Mouse (Mus musculus) forebrain, embryonic 14.5 days (tissue): Measurements from ENCODE around the gene Slc12a8. TPM values are rescaled to one million over a fixed set of nuclear protein-coding genes. Genes with fewer than 3 reads are reported as not detected.

Experiments
- ATAC-seq: fragments of 200-750 bp; cut with Nextera tagmentation; 2 replicates; pipeline ENCODE4 v1.8.0; 2017; ENCODE audit warnings: mild to moderate bottlenecking, moderate library complexity
- DNase-seq: peaks from one replicate; pipeline ENCODE4 v3.0.0-alpha.2; 2015; ENCODE audit warnings: low spot score
- H3K27ac ChIP-seq: fragments of 300-500 bp; sonication (generic); 2 replicates; pipeline ENCODE4 v1.5.1; 2014; ENCODE audit warnings: low read depth, mild to moderate bottlenecking, control low read depth, low read length, moderate library complexity
- H3K27me3 ChIP-seq: fragments of 300-500 bp; sonication (generic); replicated peaks from 2 replicates; pipeline ENCODE4 v1.6.1; 2014; ENCODE audit warnings: low read length, control low read depth, mixed read lengths; ENCODE audit not compliant: control insufficient read depth, insufficient read depth
- H3K36me3 ChIP-seq: fragments of 300-500 bp; sonication (generic); 2 replicates; pipeline ENCODE4 v1.6.1; 2014; ENCODE audit warnings: low read length, control low read depth; ENCODE audit not compliant: control insufficient read depth, insufficient read depth
- H3K4me1 ChIP-seq: fragments of 300-500 bp; sonication (generic); 2 replicates; pipeline ENCODE4 v1.6.1; 2014; ENCODE audit warnings: antibody characterized with exemption, low read length, control low read depth; ENCODE audit not compliant: control insufficient read depth, insufficient read depth
- H3K4me2 ChIP-seq: fragments of 300-500 bp; sonication (generic); 2 replicates; pipeline ENCODE4 v1.6.1; 2014; ENCODE audit warnings: mild to moderate bottlenecking, control low read depth, low read length
- H3K4me3 ChIP-seq: fragments of 300-500 bp; sonication (generic); 2 replicates; pipeline ENCODE4 v1.5.1; 2014; ENCODE audit warnings: low read depth, low read length, control low read depth
- H3K9ac ChIP-seq: fragments of 300-500 bp; sonication (generic); 2 replicates; pipeline ENCODE4 v1.6.1; 2014; ENCODE audit warnings: mild to moderate bottlenecking, low read length, control low read depth, moderate library complexity
- H3K9me3 ChIP-seq: fragments of 300-500 bp; sonication (generic); replicated peaks from 2 replicates; pipeline ENCODE4 v1.6.1; 2016; ENCODE audit warnings: low read length, control low read depth, mixed read lengths; ENCODE audit not compliant: control insufficient read depth
- WGBS: fragments of 180-500 bp; shearing (Covaris S2); extraction: QIAGEN DNeasy Blood & Tissue Kit; methylation state at CpG from one replicate; pipeline ENCODE4 v1.1.7; 2014; 5-methylcytosine and 5-hydroxymethylcytosine counted together
- polyA plus RNA-seq: library from polyadenylated mRNA; unstranded; fragments of >200 nt; fragmentation: Nextera tagmentation; extraction: Ambion mirVana; gene quantifications from 2 replicates; pipeline ENCODE4 v1.2.1, GENCODE M21; 2014

Slc12a8 gene
- 0.67 and 1.2 TPM in 2 replicates for polyA plus RNA-seq

DNA sequence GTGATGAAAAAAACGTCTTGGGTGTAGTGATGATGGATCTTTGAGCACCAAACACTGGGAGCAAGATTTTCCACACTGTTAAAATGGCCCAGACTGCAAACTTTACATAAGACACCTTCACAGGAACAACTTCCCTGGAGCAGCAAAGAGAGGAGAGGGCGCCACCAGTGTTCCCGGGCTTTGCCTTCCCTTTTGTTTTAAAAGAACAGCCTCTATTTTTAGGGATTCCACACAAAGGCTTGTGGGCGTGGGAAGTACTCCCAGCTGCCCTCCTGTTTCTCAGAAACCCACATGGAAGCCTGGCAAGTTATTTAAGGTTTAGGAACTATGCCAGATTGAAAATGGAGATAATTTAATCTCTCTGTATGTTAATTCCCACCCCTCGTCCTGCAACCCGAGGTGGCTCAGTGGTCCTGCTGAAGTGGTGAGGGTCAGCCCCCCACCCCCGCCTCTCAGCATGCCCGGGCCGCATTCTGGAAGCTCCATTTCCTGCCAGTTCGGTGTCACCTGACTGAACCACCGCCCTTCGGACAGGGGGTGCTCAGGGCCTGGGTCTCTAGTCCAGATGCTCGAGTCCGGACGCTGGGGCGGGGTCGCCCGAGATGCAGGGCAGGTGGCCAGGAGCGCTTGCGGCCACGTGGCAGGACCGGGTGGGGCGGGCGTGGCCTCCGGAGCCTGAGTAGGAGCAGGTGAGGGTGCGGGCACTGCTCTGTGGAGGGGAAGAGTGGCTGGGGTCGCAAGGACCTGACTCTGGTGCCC is at the start of gene Slc12a8:
Slc12a8 (plus strand) TSS at position 522 of the 759 bp plus-strand sequence.
- 1% methylated on average over 27 of the region's 27 CpGs for WGBS
- Histone ChIP-seq H3K27ac (no peak within 1 kb of the TSS), H3K9me3 (no peaks in the 10 kb centered on the region), H3K36me3 (no peaks in the 10 kb centered on the region), H3K4me2 (peak within 1 kb of the TSS; percentile 80), H3K9ac (peak within 1 kb of the TSS; percentile 63), H3K4me3 (peak within 1 kb of the TSS; percentile 32), H3K27me3 (no peaks in the 10 kb centered on the region), H3K4me1 (peaks cover 8% of the 10 kb centered on the region)
- ATAC-seq (peak; percentile 62), DNase-seq (peak; percentile 72)

DNA sequence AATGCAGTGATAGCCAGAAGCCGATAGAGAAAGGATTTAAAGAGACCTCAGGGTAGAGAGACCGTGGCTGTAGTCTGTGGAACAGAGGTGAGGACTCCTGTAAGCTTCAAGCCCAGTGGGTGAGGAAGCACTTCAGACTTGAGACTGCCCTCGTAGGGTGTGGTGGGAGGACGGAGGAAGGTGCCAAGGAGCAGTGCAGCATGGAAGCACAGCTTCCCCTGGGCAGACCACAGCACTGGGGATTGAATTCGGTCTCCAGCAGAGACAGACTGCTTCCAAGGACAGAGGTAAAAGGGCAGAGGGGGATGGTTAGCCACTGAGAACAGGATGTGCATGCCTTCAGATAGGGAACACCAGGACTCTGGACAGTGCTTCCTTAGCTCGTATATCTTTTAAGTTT is 49.7 kb upstream of the Slc12a8 start:
- H3K27ac ChIP-seq: no peak overlapping the region
- no peaks in the 10 kb centered on the region for H3K27me3 ChIP-seq
- no peak for ATAC-seq
- H3K4me1 ChIP-seq: peaks cover 18% of the 10 kb centered on the region
- no peak overlapping the region for H3K4me3 ChIP-seq
- 75% methylated on average over 6 of the region's 6 CpGs for whole genome bisulfite sequencing
- H3K9me3 ChIP-seq: no peaks in the 10 kb centered on the region
- DNase-seq: no peak
- H3K4me2 ChIP-seq: no peak overlapping the region
- H3K9ac ChIP-seq: no peak overlapping the region
- H3K36me3 ChIP-seq: peaks cover 11% of the 10 kb centered on the region; the same call in 1 of the 2 replicates

DNA sequence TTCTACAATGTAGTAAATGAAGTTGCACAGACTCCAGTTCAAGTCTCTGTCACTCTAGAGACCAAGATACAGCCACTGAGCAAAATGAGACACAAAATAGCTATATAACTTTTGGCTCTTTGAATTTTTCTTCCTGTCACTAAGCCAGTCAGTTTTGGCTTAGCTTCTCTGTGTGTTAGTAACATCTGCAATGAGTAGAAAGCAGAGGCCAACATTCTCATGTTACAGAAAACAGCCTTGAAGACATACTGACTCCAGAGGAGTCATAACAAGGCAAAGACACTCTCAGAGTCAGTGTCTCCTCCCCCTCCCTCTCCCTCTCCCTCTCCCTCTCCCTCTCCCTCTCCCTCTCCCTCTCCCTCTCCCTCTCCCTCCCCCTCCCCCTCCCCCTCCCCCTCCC is 47.2 kb upstream of the Slc12a8 start:
- ATAC-seq: no peak

GRCm38 (mm10) chr16:33474381-33474780 is 42.7 kb upstream of the Slc12a8 start:
- ATAC-seq (no peak), DNase-seq (no peak)
- H3K9ac ChIP-seq: no peak overlapping the region
- 98% methylated on average over 6 of the region's 6 CpGs for WGBS
- H3K4me1 ChIP-seq: no peaks in the 10 kb centered on the region
- peaks cover 34% of the 10 kb centered on the region for H3K36me3 ChIP-seq
- H3K27ac ChIP-seq: no peak overlapping the region
- no peak overlapping the region for H3K4me2 ChIP-seq
- no peaks in the 10 kb centered on the region for H3K27me3 ChIP-seq
- H3K9me3 ChIP-seq: no peaks in the 10 kb centered on the region
- no peak overlapping the region for H3K4me3 ChIP-seq

More for the DNA sequence above, 47.2 kb upstream of the Slc12a8 start:
- Histone ChIP-seq H3K36me3 (peaks cover 16% of the 10 kb centered on the region; the same call in 1 of the 2 replicates), H3K27me3 (no peaks in the 10 kb centered on the region), H3K27ac (no peak overlapping the region), H3K9ac (no peak overlapping the region), H3K4me3 (no peak overlapping the region), H3K4me2 (no peak overlapping the region), H3K9me3 (no peaks in the 10 kb centered on the region), H3K4me1 (peaks cover 6% of the 10 kb centered on the region)
- DNase-seq: no peak

- no peak for ATAC-seq
- no peaks in the 10 kb centered on the region for H3K4me1 ChIP-seq
- no peaks in the 10 kb centered on the region for H3K9me3 ChIP-seq
- H3K27me3 ChIP-seq: no peaks in the 10 kb centered on the region
- H3K4me3 ChIP-seq: no peak overlapping the region
- DNase-seq: no peak
- H3K36me3 ChIP-seq: peaks cover 36% of the 10 kb centered on the region
- no peak overlapping the region for H3K4me2 ChIP-seq
- no peak overlapping the region for H3K27ac ChIP-seq
- H3K9ac ChIP-seq: no peak overlapping the region
Measured at GRCm38 (mm10) chr16:33479926-33480325, 37.2 kb upstream of the Slc12a8 start.

DNA sequence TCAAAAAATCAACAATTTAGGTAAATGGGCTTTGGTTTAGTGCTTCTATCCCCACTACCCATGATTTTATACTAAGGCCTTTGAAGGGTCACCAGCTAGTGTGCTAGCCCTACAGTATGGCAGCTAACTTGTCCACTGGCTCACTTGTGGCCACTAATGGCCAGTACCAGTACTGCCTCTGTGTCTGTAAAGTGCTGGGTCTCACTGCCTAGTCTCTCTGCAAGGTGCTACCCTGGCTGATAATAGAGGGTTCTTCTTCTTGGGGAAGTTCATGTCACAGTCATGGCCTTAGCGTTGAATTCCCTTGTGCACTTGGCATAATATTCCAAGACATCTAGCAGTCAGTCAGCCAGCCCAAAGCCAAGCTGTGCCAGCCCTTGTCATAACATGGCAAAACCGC is 36.0 kb upstream of the Slc12a8 start:
- no peak overlapping the region for H3K4me2 ChIP-seq
- H3K9ac ChIP-seq: no peak overlapping the region
- DNase-seq: peak; percentile 19
- H3K27ac ChIP-seq: no peak overlapping the region
- peaks cover 33% of the 10 kb centered on the region for H3K36me3 ChIP-seq
- ATAC-seq: no peak
- H3K4me1 ChIP-seq: no peaks in the 10 kb centered on the region
- no peaks in the 10 kb centered on the region for H3K9me3 ChIP-seq
- H3K27me3 ChIP-seq: no peaks in the 10 kb centered on the region
- 91% methylated on average over 2 of the region's 2 CpGs for WGBS
- H3K4me3 ChIP-seq: no peak overlapping the region

- 95% methylated on average over 3 of the region's 3 CpGs for WGBS
- H3K9me3 ChIP-seq: no peaks in the 10 kb centered on the region
- H3K4me2 ChIP-seq: no peak overlapping the region
- H3K4me1 ChIP-seq: no peaks in the 10 kb centered on the region
- no peak overlapping the region for H3K9ac ChIP-seq
- H3K4me3 ChIP-seq: no peak overlapping the region
- DNase-seq: no peak
- no peak for ATAC-seq
- no peak overlapping the region for H3K27ac ChIP-seq
- peaks cover 23% of the 10 kb centered on the region for H3K36me3 ChIP-seq
- H3K27me3 ChIP-seq: no peaks in the 10 kb centered on the region
Measured at GRCm38 (mm10) chr16:33482309-33482708, 34.8 kb upstream of the Slc12a8 start.

DNA sequence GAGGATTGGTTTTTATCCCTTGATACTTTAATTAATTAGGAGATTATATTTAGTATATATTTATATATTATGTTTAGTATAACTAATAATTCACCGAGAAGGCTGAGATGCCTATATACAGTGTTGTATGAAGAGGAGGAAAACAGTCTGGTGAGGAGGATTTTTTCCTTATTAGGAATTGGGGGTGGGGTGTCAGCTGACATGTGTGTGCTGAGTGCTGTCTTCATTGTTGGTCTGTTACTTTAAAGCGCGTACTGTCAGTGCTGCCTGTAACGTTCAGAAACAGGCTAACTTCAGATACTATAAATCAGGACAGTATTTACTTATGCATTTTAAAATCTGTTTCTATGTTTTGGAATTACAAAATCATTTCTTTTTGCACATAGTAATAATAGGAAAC is 29.4 kb upstream of the Slc12a8 start:
- H3K4me2 ChIP-seq: no peak overlapping the region
- H3K27me3 ChIP-seq: no peaks in the 10 kb centered on the region
- no peaks in the 10 kb centered on the region for H3K4me1 ChIP-seq
- 63% methylated on average over 4 of the region's 4 CpGs for WGBS
- no peak overlapping the region for H3K9ac ChIP-seq
- DNase-seq (peak; percentile 36), ATAC-seq (0 out of 2 replicates have a peak, but pooled peaks have one; percentile 44)
- H3K4me3 ChIP-seq: no peak overlapping the region
- no peak overlapping the region for H3K27ac ChIP-seq
- peaks cover 15% of the 10 kb centered on the region; the same call in 1 of the 2 replicates for H3K36me3 ChIP-seq
- H3K9me3 ChIP-seq: no peaks in the 10 kb centered on the region

DNA sequence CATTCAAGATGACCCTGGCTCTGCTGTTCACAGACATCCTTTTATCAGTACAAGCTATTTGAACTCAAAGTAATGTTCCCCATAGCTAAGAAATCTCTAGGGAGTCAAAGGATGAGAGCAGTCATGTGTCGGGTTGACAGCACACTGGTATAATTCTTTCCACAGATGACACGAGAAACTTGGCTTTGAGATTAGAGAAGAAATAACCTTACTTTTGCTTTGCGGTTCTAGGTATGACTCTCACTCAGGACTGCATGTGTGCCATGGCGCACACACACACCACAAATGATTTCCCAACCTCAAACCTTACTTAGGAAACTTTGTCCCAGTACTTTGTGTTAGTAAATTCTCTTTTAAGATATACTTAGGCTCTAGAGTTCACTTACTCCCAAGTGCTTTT is 22.8 kb upstream of the Slc12a8 start:
- Histone ChIP-seq H3K9ac (no peak overlapping the region), H3K9me3 (no peaks in the 10 kb centered on the region), H3K27me3 (no peaks in the 10 kb centered on the region), H3K36me3 (peaks cover 26% of the 10 kb centered on the region), H3K27ac (no peak overlapping the region), H3K4me1 (no peaks in the 10 kb centered on the region), H3K4me3 (no peak overlapping the region), H3K4me2 (no peak overlapping the region)
- ATAC-seq (no peak), DNase-seq (no peak)
- WGBS: 93% methylated on average over 4 of the region's 4 CpGs
